Mouse (Mus musculus): ENCODE measurements around the gene Ascc2. TPM values are rescaled to one million over a fixed set of nuclear protein-coding genes. Genes with fewer than 3 reads are reported as not detected.
"Not testable (repeated sequence)": the region's sequence is repeated elsewhere in the genome, so short reads cannot be mapped to it uniquely, and the experiment has no call there.

The Ascc2 gene
- polyA plus RNA-seq, 1 experiment: 17.2 TPM

- WGBS: under 1% methylated on average over 47 of the region's 47 CpGs
- TF ChIP-seq CTCF (IDR thresholded peaks at IDR 0.05; ENCODE audit: extremely low read depth, insufficient read length, insufficient replicate concordance, low read depth, low read length) (peak; percentile 4; the same call in 1 of the 2 replicates), POLR2A (IDR thresholded peaks at IDR 0.05; ENCODE audit: low read depth, low read length) (peak; percentile 92)
- H3K4me3 ChIP-seq (ENCODE audit: low read depth, low read length): peak within 1 kb of the TSS; percentile 77
- no peaks in the 10 kb centered on the region for H3K27me3 ChIP-seq (ENCODE audit: control insufficient read depth, insufficient read depth, low read length)
- peaks cover 4% of the 10 kb centered on the region; the same call in 1 of the 2 replicates for H3K4me1 ChIP-seq (ENCODE audit: control insufficient read depth, insufficient read depth, insufficient read length, low read length)
- H3K36me3 ChIP-seq (ENCODE audit: control insufficient read depth, insufficient read depth, low read length): peaks cover 18% of the 10 kb centered on the region
- peak within 1 kb of the TSS; percentile 88 for H3K27ac ChIP-seq (ENCODE audit: insufficient read depth, low read depth, low read length)
Measured at GRCm38 (mm10) chr11:4704072-4704964, 66.8 kb downstream of the Ascc2 start, which contains the start of the genes Uqcr10 and Zmat5. Gene Uqcr10 (minus strand): TSS chr11:4704342. Gene Zmat5 (plus strand): TSS chr11:4704678.

- Histone ChIP-seq H3K27ac (ENCODE audit: insufficient read depth, low read depth, low read length) (peak overlapping the region; percentile 26; the same call in 1 of the 2 replicates), H3K4me1 (ENCODE audit: control insufficient read depth, insufficient read depth, insufficient read length, low read length) (peaks cover 4% of the 10 kb centered on the region; the same call in 1 of the 2 replicates), H3K36me3 (ENCODE audit: control insufficient read depth, insufficient read depth, low read length) (peaks cover 18% of the 10 kb centered on the region), H3K4me3 (ENCODE audit: low read depth, low read length) (peak overlapping the region; percentile 69), H3K27me3 (ENCODE audit: control insufficient read depth, insufficient read depth, low read length) (no peaks in the 10 kb centered on the region)
- TF ChIP-seq POLR2A (IDR thresholded peaks at IDR 0.05; ENCODE audit: low read depth, low read length): no peak
- TF ChIP-seq CTCF (IDR thresholded peaks at IDR 0.05; ENCODE audit: extremely low read depth, insufficient read length, insufficient replicate concordance, low read depth, low read length): no peak
- WGBS: 4% methylated on average over 4 of the region's 4 CpGs
Measured at GRCm38 (mm10) chr11:4705178-4705577, 67.6 kb downstream of the Ascc2 start.

- 71% methylated on average over 4 of the region's 4 CpGs for WGBS
- H3K27ac ChIP-seq (ENCODE audit: insufficient read depth, low read depth, low read length); H3K4me1 ChIP-seq (ENCODE audit: control insufficient read depth, insufficient read depth, insufficient read length, low read length); H3K27me3 ChIP-seq (ENCODE audit: control insufficient read depth, insufficient read depth, low read length); H3K4me3 ChIP-seq (ENCODE audit: low read depth, low read length); H3K36me3 ChIP-seq (ENCODE audit: control insufficient read depth, insufficient read depth, low read length): not testable (repeated sequence)
- 0 out of 2 replicates have a peak, but pooled peaks have one; percentile 3 for TF ChIP-seq CTCF (IDR thresholded peaks at IDR 0.05; ENCODE audit: extremely low read depth, insufficient read length, insufficient replicate concordance, low read depth, low read length)
Measured at GRCm38 (mm10) chr11:4710188-4710587, 72.6 kb downstream of the Ascc2 start.

- Histone ChIP-seq H3K4me3 (ENCODE audit: low read depth, low read length) (no peak overlapping the region), H3K36me3 (ENCODE audit: control insufficient read depth, insufficient read depth, low read length) (no peaks in the 10 kb centered on the region), H3K27me3 (ENCODE audit: control insufficient read depth, insufficient read depth, low read length) (no peaks in the 10 kb centered on the region), H3K27ac (ENCODE audit: insufficient read depth, low read depth, low read length) (no peak overlapping the region), H3K4me1 (ENCODE audit: control insufficient read depth, insufficient read depth, insufficient read length, low read length) (no peaks in the 10 kb centered on the region)
- TF ChIP-seq POLR2A (IDR thresholded peaks at IDR 0.05; ENCODE audit: low read depth, low read length): no peak
- TF ChIP-seq CTCF (IDR thresholded peaks at IDR 0.05; ENCODE audit: extremely low read depth, insufficient read length, insufficient replicate concordance, low read depth, low read length): no peak
Measured at GRCm38 (mm10) chr11:4712822-4713221, 75.3 kb downstream of the Ascc2 start.

GRCm38 (mm10) chr11:4714727-4715126, 77.2 kb downstream of the Ascc2 start:
- Histone ChIP-seq H3K27me3 (ENCODE audit: control insufficient read depth, insufficient read depth, low read length) (no peaks in the 10 kb centered on the region), H3K4me3 (ENCODE audit: low read depth, low read length) (no peak overlapping the region), H3K36me3 (ENCODE audit: control insufficient read depth, insufficient read depth, low read length) (no peaks in the 10 kb centered on the region), H3K27ac (ENCODE audit: insufficient read depth, low read depth, low read length) (no peak overlapping the region), H3K4me1 (ENCODE audit: control insufficient read depth, insufficient read depth, insufficient read length, low read length) (no peaks in the 10 kb centered on the region)
- TF ChIP-seq CTCF (IDR thresholded peaks at IDR 0.05; ENCODE audit: extremely low read depth, insufficient read length, insufficient replicate concordance, low read depth, low read length) (no peak), POLR2A (IDR thresholded peaks at IDR 0.05; ENCODE audit: low read depth, low read length) (no peak)
- WGBS: 73% methylated on average over 4 of the region's 4 CpGs

GRCm38 (mm10) chr11:4715596-4715995, 78.0 kb downstream of the Ascc2 start:
- WGBS: 77% methylated on average over 4 of the region's 4 CpGs
- no peak for TF ChIP-seq POLR2A (IDR thresholded peaks at IDR 0.05; ENCODE audit: low read depth, low read length)
- TF ChIP-seq CTCF (IDR thresholded peaks at IDR 0.05; ENCODE audit: extremely low read depth, insufficient read length, insufficient replicate concordance, low read depth, low read length): no peak
- H3K36me3 ChIP-seq (ENCODE audit: control insufficient read depth, insufficient read depth, low read length): no peaks in the 10 kb centered on the region
- no peak overlapping the region for H3K4me3 ChIP-seq (ENCODE audit: low read depth, low read length)
- H3K27ac ChIP-seq (ENCODE audit: insufficient read depth, low read depth, low read length): no peak overlapping the region
- H3K4me1 ChIP-seq (ENCODE audit: control insufficient read depth, insufficient read depth, insufficient read length, low read length): no peaks in the 10 kb centered on the region
- no peaks in the 10 kb centered on the region for H3K27me3 ChIP-seq (ENCODE audit: control insufficient read depth, insufficient read depth, low read length)

- WGBS: 92% methylated on average over 5 of the region's 5 CpGs
- Histone ChIP-seq H3K27me3 (ENCODE audit: control insufficient read depth, insufficient read depth, low read length) (no peaks in the 10 kb centered on the region), H3K4me1 (ENCODE audit: control insufficient read depth, insufficient read depth, insufficient read length, low read length) (no peaks in the 10 kb centered on the region), H3K4me3 (ENCODE audit: low read depth, low read length) (no peak overlapping the region), H3K27ac (ENCODE audit: insufficient read depth, low read depth, low read length) (no peak overlapping the region), H3K36me3 (ENCODE audit: control insufficient read depth, insufficient read depth, low read length) (no peaks in the 10 kb centered on the region)
- TF ChIP-seq POLR2A (IDR thresholded peaks at IDR 0.05; ENCODE audit: low read depth, low read length) (no peak), CTCF (IDR thresholded peaks at IDR 0.05; ENCODE audit: extremely low read depth, insufficient read length, insufficient replicate concordance, low read depth, low read length) (no peak)
Measured at GRCm38 (mm10) chr11:4716530-4717236, 79.1 kb downstream of the Ascc2 start.

Data from small intestine, adult 2 months (tissue).